Mouse (Mus musculus) brain, embryonic 14.5 days (tissue): ENCODE results near the gene Utp11.

ENCODE experiments used
- CTCF ChIP-seq: fragments of 200-500 bp; IDR thresholded peaks from 2 replicates; pipeline ENCODE4 v1.5.1; 2012; ENCODE audit warnings: inconsistent platforms, mild to moderate bottlenecking, moderate library complexity, borderline replicate concordance; ENCODE audit not compliant: insufficient read depth, insufficient read length; ENCODE audit errors: extremely low read depth
- POLR2A ChIP-seq: fragments of 200-500 bp; IDR thresholded peaks from 2 replicates; pipeline ENCODE4 v1.6.1; 2012; ENCODE audit warnings: mild to moderate bottlenecking, inconsistent platforms, borderline replicate concordance; ENCODE audit not compliant: poor library complexity, insufficient read depth, insufficient read length, severe bottlenecking; ENCODE audit errors: extremely low read depth

DNA sequence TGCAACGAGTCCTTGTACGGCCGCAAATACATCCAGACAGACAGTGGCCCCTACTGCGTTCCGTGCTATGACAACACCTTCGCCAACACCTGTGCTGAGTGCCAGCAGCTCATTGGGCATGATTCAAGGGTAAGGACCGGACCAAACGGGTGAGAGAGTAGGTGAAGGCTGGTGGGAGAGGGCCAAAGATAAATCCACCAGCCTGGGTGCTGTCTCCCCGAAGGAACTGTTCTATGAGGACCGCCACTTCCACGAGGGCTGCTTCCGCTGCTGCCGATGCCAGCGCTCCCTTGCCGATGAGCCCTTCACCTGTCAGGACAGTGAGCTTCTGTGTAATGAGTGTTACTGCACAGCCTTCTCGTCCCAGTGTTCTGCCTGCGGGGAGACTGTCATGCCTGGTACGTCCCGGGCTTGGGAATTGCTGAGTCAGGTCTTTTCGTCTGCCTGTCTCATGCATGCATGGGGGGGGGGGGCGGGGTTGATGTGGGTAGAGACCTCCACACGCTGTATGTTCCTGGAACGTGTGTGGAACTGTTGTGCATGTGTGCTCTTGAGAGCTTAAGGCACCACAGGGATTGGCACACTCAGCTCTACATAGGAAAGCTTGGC lies 12.4 kb upstream of the Utp11 start:
- no peak for TF ChIP-seq POLR2A
- no peak for TF ChIP-seq CTCF
